Mouse (Mus musculus): ENCODE measurements around the gene Unk.
"Not testable (repeated sequence)": the region's sequence is repeated elsewhere in the genome, so short reads cannot be mapped to it uniquely, and the experiment has no call there.

Gene Unk

GRCm38 (mm10) chr11:116010948-116011347 is 19.2 kb upstream of the Unk start:
- no peak for DNase-seq

- DNase-seq, result no peak
These were observed 18.4 kb upstream of the Unk start for GRCm38 (mm10) chr11:116011529-116012261.

GRCm38 (mm10) chr11:116012262-116012947 is 17.7 kb upstream of the Unk start, which contains the start of gene Galk1:
Gene Galk1 (minus strand): TSS chr11:116012719.
- DNase-seq, result peak; percentile 86

DNA sequence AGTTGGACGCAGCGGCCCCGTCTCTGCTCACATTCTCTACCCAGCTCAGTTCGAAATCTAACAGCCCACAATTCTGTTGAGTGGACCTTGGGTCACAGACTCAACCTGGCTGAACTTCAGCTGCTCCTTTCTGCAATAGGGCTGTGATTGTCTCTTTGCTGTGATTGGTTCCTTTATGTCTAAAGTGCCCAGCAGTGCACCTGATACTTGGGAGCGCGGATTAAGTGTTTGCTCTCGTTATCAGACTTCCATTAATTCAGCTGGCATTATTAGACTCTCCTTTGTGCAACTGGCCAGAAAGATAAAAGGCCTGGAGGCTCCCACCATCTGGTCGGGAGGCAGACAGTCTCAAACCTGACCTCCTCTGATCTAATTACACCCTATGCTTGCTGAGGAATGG is 15.3 kb upstream of the Unk start:
- DNase-seq, result no peak

- no peak for DNase-seq
These were observed 12.0 kb upstream of the Unk start for GRCm38 (mm10) chr11:116018106-116018505.

DNA sequence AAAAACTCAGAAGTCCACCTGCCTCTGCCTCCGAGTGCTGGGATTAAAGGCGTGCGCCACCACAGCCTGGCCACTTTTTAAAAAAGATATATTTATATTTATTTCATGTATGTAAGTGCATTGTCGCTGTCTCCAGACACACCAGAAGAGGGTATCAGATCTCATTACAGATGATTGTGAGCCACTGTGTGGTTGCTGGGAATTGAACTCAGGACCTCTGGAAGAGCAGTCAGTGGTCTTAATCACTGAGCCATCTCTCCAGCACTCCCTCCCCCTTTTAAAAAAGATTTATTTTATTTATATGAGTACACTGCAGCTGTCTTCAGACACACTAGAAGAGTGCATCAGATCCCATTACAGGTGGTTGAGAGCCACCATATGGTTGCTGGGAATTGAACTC is 11.3 kb upstream of the Unk start:
- DNase-seq, result not testable (repeated sequence)

GRCm38 (mm10) chr11:116019360-116019791 is 10.7 kb upstream of the Unk start:
- DNase-seq, result no peak

GRCm38 (mm10) chr11:116019976-116020411 is 10.1 kb upstream of the Unk start:
- no peak for DNase-seq

DNA sequence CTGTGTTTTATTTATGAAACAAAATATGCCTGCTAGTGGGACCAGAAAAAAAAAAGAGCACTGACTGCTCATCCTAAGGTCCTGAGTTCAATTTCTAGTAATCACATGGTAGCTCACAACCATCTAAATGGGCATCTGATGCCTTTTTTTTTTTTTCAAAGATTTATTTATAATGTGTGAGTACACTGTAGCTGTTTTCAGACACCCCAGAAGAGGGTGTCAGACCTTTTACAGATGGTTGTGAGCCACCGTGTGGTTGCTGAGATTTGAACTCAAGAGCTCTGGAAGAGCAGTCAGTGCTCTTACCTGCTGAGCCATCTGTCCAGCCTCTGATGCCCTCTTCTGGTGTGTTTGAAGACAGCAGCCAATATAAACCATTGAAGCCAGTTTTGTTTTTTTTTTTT is 9.6 kb upstream of the Unk start:
- DNase-seq, result no peak

DNA sequence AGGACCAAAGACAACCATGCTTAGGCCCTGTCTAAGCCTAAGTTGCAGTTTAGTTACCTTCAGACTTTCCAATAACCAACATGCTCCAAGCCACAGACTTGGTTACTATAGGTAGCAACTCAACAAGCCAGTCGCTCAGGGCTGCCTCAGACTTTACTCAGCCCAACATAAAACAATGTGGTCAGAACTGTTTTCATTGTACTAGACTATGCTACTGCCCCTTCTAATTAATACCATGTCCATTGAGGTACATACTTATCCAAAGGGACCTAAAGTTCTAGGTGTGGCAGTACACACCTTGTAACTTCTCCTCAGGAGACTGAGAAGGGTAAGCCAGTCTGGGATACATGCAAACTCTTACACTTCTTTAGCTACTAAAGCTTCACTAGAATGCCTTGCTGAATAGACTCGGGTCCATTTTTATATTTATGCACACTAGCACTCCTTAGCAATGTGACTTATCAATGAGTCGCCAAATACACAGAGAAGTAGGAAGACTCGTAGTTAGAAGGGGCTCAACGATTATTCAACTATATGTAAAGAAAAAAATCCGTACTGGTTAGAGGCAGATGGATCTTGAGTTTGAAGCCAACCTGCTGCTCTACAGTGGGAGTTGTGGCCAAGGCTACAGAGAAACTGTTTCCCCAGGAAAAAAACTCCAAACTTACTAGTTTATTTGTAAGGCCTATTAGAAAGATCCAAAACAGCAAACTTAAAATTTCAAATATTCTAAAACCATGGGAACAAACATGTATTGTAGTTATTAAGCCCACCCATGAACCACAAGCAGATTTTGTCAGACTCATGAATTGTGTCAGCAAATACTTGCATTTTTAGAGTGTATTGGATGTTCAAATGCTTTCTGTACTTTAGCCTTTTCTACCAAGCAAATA is 8.5 kb upstream of the Unk start:
- no peak for DNase-seq

GRCm38 (mm10) chr11:116022256-116022780 is 7.8 kb upstream of the Unk start:
- DNase-seq, result no peak

DNA sequence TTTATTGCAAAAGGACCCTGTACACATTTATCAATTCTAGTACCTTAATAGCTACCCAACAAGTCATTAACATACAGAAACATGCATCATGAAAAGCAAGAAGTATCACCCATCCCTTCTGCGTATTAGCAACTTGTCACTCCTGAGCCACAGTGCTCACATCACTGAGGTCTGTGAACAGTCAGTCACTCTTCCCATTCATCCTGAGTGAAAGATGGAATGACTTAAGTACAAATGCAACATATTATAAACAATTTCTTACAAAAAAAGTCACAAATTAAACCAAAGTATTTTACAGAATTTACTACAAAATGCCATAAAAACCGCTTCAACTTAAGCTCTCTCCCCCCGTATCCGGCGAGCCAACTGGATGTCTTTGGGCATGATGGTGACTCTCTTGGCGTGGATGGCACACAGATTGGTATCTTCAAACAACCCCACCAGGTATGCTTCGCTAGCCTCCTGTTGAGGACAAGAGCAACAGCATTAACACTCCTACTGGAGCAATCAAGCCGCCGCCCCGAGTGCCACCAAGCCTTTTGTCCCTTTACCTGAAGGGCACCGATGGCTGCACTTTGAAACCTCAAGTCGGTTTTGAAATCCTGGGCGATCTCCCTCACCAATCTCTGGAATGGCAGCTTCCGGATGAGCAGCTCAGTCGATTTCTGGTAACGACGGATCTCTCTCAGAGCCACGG is 6.9 kb upstream of the Unk start:
- DNase-seq, result not testable (repeated sequence)

GRCm38 (mm10) chr11:116023771-116024355 is 6.3 kb upstream of the Unk start:
- peak; percentile 84 for DNase-seq

DNA sequence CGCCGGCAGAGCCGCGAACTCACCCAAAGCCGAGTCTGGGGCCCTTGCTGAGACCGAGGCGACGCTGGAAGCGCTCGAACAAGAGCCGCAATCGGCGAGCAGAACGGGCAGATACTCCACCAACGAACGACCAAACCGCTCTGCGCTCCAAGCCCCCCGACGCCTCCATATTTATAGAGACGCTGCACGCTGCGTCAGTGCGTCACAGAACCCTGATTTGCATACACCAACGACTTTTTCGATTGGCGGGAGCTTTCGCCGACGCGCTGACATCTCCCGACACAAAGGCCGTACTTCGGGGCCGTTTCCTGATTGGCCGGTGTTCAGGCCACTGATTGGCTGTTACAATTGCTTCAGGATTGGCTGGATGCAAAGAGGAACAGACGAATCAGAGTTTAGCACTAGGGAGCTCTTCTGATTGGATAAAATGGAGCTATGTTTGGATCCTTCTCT is 5.7 kb upstream of the Unk start:
- DNase-seq, result peak; percentile 94

DNA sequence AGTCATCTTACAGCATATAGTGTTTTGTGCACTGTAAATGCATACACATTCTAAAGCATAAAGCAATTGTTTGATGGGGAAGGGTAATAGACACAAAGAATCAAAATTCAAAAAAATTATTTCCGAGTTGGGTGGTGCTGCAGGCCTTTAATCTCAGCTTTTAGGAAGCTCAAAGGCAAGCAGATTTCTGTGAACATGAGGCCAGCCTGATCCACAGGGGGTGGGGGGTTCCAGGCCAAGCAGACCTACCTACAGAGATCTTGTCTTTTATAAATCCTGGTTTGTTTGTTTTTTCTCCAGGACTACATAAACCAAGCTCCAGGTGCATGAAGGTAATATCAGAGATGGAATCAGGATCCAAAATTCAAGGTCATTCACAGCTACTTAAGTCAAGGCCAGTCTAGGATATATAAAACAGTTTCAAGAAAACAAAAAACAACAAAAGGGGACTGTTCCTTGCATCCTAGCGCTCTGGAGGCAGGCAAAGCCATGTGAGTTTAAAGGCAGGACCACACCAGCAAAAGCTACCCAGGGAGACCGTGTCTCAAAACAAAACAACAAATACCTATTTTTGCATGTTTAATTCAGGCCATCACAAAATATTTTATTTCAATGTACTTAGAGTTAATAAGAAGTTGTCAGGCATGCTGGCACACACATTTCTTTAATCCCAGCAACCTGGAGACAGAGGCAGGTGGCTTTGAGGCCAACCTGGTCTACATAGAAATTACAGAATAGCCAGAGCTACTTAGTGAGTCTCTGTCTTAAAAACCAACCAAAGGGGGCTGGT is 4.9 kb upstream of the Unk start:
- no peak for DNase-seq

GRCm38 (mm10) chr11:116027756-116028155 is 2.4 kb upstream of the Unk start, which contains the start of gene H3f3b:
Gene H3f3b (minus strand): TSS chr11:116027962.
- no peak for DNase-seq

DNA sequence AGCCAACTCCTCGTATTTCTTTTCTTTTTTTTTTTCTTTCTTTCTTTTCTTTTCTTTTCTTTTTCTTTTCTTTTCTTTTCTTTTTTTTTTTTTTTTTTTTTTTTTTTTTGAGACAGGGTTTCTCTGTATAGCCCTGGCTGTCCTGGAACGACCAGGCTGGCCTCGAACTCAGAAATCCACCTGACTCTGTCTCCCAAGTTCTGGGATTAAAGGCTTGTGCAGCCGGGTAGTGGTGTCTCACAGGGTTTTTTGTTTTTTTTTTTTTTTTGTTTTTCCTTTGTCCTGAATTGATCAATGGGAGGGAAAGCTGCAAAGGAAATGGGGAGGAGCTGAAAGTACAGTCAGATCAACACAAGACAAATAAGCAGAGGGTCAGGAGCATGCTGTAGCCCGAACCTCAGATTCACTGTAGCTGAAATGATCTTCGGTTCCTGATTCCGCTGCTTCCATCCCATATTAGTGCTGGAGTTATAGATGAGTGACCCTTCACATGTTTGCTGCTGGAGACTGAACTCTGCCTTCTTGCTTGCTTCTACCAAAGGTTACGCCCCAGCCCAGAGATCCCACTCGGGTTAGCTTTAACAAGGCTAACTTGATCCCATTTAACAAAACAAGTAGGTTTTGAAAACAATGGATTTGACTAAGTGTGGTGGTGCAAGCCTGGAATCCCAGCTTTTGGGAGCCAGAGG is 1.8 kb upstream of the Unk start:
- DNase-seq, result no peak

- DNase-seq, result no peak
These were observed 846 bp upstream of the Unk start for GRCm38 (mm10) chr11:116029086-116029865.

Measured in right cerebral cortex, postnatal 25 days (tissue).